Comparison of ENCODE assay signal across 8 mouse cellular contexts in genomic region chr17:23745301-23746251, GRCm38 (mm10). TPM values are rescaled to one million over a fixed set of nuclear protein-coding genes. Genes with fewer than 3 reads are reported as not detected.
A peak's percentile ranks its signal among the peaks of the same experiment; 100 is the strongest.
DNase-seq lines count a peak whose midpoint lies in the region; ATAC-seq and TF ChIP-seq lines count a peak whose summit lies in the region.

Gene Kremen2 (minus strand): TSS chr17:23745833.

- peak within 1 kb of the TSS; percentile 72 for H3K4me2 ChIP-seq in hindbrain, embryonic 13.5 days
- H3K4me2 ChIP-seq in midbrain, postnatal 0 days (ENCODE audit: low read depth, low read length, poor library complexity, severe bottlenecking), result peak within 1 kb of the TSS; percentile 79

- H3K4me3 ChIP-seq in gastrocnemius, adult 2 months, result peak within 1 kb of the TSS; percentile 46
- H3K4me3 ChIP-seq in ES-E14 (ENCODE audit: insufficient read depth in 1 of 2, low read depth in 1 of 2, low read length in 2 of 2, poor library complexity in 1 of 2, severe bottlenecking in 1 of 2), result peak within 1 kb of the TSS; percentile 64
- H3K4me3 ChIP-seq in hindbrain, embryonic 13.5 days, result peak within 1 kb of the TSS; percentile 40
- peak within 1 kb of the TSS; percentile 45 for H3K4me3 ChIP-seq in midbrain, postnatal 0 days (ENCODE audit: low read depth, low read length)

- H3K36me3 ChIP-seq in ES-E14 (ENCODE audit: control insufficient read depth, insufficient read depth, low read length, poor library complexity, severe bottlenecking), result no peaks in the 10 kb centered on the region
- H3K36me3 ChIP-seq in hindbrain, embryonic 13.5 days, result peaks cover 4% of the 10 kb centered on the region
- H3K36me3 ChIP-seq in midbrain, postnatal 0 days (ENCODE audit: insufficient read depth, low read length), result peaks cover 5% of the 10 kb centered on the region; the same call in 1 of the 2 replicates

- peaks cover 82% of the 10 kb centered on the region for H3K27me3 ChIP-seq in hindbrain, embryonic 13.5 days
- H3K27me3 ChIP-seq in midbrain, postnatal 0 days (ENCODE audit: insufficient read depth, low read length), result peaks cover 42% of the 10 kb centered on the region

- intact Hi-C loops in gastrocnemius, adult 2 months (cut with DNase I), result loop anchor here (5.0 kb wide), 1 partner anchor 217 kb away; no protein-coding TSS in a partner anchor
- intact Hi-C loops in left cerebral cortex, postnatal 36 days (cut with DNase I), result no loop called here

- peak; percentile 20 for DNase-seq in gastrocnemius, adult 2 months
- DNase-seq in gastrocnemius, adult 8-10 months (ENCODE audit: low spot score in 2 of 2), result no peak
- no peak for DNase-seq in ES-E14 (ENCODE audit: low read depth, low spot score)
- DNase-seq in midbrain, postnatal 0 days (ENCODE audit: low spot score), result peak; percentile 39
- no peak for DNase-seq in left cerebral cortex, postnatal 36 days (ENCODE audit: low spot score in 2 of 2)
- no peak for DNase-seq in layer of hippocampus, postnatal 14 days (ENCODE audit: low spot score in 2 of 2)
- no peak for DNase-seq in urinary bladder, postnatal 4 days (ENCODE audit: low spot score in 2 of 2)

- H3K9ac ChIP-seq in ES-E14 (ENCODE audit: insufficient read depth, low read depth, low read length, poor library complexity, severe bottlenecking), result peak within 1 kb of the TSS; percentile 48
- H3K9ac ChIP-seq in hindbrain, embryonic 13.5 days, result peak within 1 kb of the TSS; percentile 71
- peak within 1 kb of the TSS; percentile 52 for H3K9ac ChIP-seq in midbrain, postnatal 0 days (replicated peaks; ENCODE audit: low read length, poor library complexity, severe bottlenecking)

- 1% methylated on average over 40 of the region's 45 CpGs for WGBS in hindbrain, embryonic 13.5 days
- under 1% methylated on average over 36 of the region's 45 CpGs for WGBS in midbrain, postnatal 0 days

- no peak for TF ChIP-seq CTCF in gastrocnemius, adult 2 months (IDR thresholded peaks at IDR 0.05)
- no peak for TF ChIP-seq CTCF in midbrain, postnatal 0 days (IDR thresholded peaks at IDR 0.05)

- H3K27ac ChIP-seq in gastrocnemius, adult 2 months, result no peak within 1 kb of the TSS
- no peak within 1 kb of the TSS for H3K27ac ChIP-seq in ES-E14 (ENCODE audit: insufficient read depth, low read depth, low read length, poor library complexity, severe bottlenecking)
- no peak within 1 kb of the TSS for H3K27ac ChIP-seq in hindbrain, embryonic 13.5 days
- H3K27ac ChIP-seq in midbrain, postnatal 0 days (ENCODE audit: low read depth, low read length), result no peak within 1 kb of the TSS

- in situ Hi-C loops in ES-E14 (cut with MboI; ENCODE audit: low sequenced_read_pairs in 2 of 2, unreplicated experiment in 2 of 2), result no loop called here

- H3K4me1 ChIP-seq in ES-E14 (ENCODE audit: control insufficient read depth in 2 of 2, insufficient read depth in 2 of 2, low read length in 2 of 2, poor library complexity in 1 of 2), result peaks cover 0 to 23% of the 10 kb centered on the region in 2 experiments; a peak in 1 of 4 replicates
- H3K4me1 ChIP-seq in hindbrain, embryonic 13.5 days (replicated peaks), result peaks cover 36% of the 10 kb centered on the region
- H3K4me1 ChIP-seq in midbrain, postnatal 0 days (ENCODE audit: insufficient read depth, low read length), result peaks cover 5% of the 10 kb centered on the region

- no peaks in the 10 kb centered on the region for H3K9me3 ChIP-seq in ES-E14 (ENCODE audit: control insufficient read depth, insufficient read depth, low read depth, low read length)
- H3K9me3 ChIP-seq in hindbrain, embryonic 13.5 days, result no peaks in the 10 kb centered on the region
- H3K9me3 ChIP-seq in midbrain, postnatal 0 days (ENCODE audit: low read length), result no peaks in the 10 kb centered on the region

- ATAC-seq in hindbrain, embryonic 13.5 days (ENCODE audit: low FRiP score), result no peak
- 0 out of 2 replicates have a peak, but pooled peaks have one; percentile 12 for ATAC-seq in midbrain, postnatal 0 days (ENCODE audit: low FRiP score)

TF ChIP-seq in ES-E14, 5 proteins besides CTCF, POLR2A, EP300 and RAD21:
- TF ChIP-seq ZC3H11A (IDR thresholded peaks at IDR 0.05; ENCODE audit: borderline replicate concordance, low read depth, low read length) (no peak), CHD2 (IDR thresholded peaks at IDR 0.05; ENCODE audit: low read depth, low read length) (no peak), MAFK (IDR thresholded peaks at IDR 0.05; ENCODE audit: insufficient read depth, low read depth, low read length) (no peak), ZNF384 (IDR thresholded peaks at IDR 0.05; ENCODE audit: low read depth, low read length) (no peak)

RNA-seq across cellular contexts. Expression of gene Kremen2, which starts in this region (rescaled TPM):
- total RNA-seq in gastrocnemius, adult 2 months (2021), result not detected
- total RNA-seq in gastrocnemius, adult 8-10 months (2022), result not detected
- total RNA-seq in ES-E14 (2012; rRNA removed), result 2.5 and 4.3 TPM in 2 replicates
- 0.55 and 0.83 TPM in 2 replicates for polyA plus RNA-seq in hindbrain, embryonic 13.5 days (2015; fragmentation: Nextera tagmentation; extraction: Ambion mirVana)
- total RNA-seq in midbrain, postnatal 0 days (2014; rRNA removed), result 0.38 and 2.5 TPM in 2 replicates
- 1.3 TPM in 2 replicates for polyA plus RNA-seq in midbrain, postnatal 0 days (2015; fragmentation: Nextera tagmentation; extraction: Ambion mirVana)
- under 1 TPM; 0.48 to 0.81 TPM for total RNA-seq in left cerebral cortex, postnatal 36 days (2021)
- total RNA-seq in layer of hippocampus, postnatal 14 days (2021), result under 1 TPM; 0.17 to 0.21 TPM

Comparison
In these comparisons a context has a peak if more than half of its experiments do, and no peak if none do; other contexts are left out.
1. Peak in DNase-seq and H3K4me3 ChIP-seq in gastrocnemius, adult 2 months; RNA of the gene not detected or under 1 TPM.